Mouse (Mus musculus) monocyte, adult 5-6 weeks (primary cell): ENCODE results near the gene Ankmy2. TPM values are rescaled to one million over a fixed set of nuclear protein-coding genes. Genes with fewer than 3 reads are reported as not detected.

Source experiments
- ATAC-seq: fragments of 153-309, 156-312 bp; replicated peaks from 2 replicates; pipeline ENCODE4 v1.8.0; 2017; ENCODE audit warnings: mild to moderate bottlenecking; ENCODE audit not compliant: low TSS enrichment, insufficient number of reproducible peaks, severe bottlenecking, poor library complexity, low FRiP score
- total RNA-seq: library from RNA; stranded (forward); fragments of 200-1000, 200-491, 200-594 nt; gene quantifications from 3 replicates; pipeline ENCODE4 v1.2.3, GENCODE M21; 2017

Gene Ankmy2
- total RNA-seq, result 21.5 to 27.7 TPM (median 27.3 TPM) in 3 replicates

DNA sequence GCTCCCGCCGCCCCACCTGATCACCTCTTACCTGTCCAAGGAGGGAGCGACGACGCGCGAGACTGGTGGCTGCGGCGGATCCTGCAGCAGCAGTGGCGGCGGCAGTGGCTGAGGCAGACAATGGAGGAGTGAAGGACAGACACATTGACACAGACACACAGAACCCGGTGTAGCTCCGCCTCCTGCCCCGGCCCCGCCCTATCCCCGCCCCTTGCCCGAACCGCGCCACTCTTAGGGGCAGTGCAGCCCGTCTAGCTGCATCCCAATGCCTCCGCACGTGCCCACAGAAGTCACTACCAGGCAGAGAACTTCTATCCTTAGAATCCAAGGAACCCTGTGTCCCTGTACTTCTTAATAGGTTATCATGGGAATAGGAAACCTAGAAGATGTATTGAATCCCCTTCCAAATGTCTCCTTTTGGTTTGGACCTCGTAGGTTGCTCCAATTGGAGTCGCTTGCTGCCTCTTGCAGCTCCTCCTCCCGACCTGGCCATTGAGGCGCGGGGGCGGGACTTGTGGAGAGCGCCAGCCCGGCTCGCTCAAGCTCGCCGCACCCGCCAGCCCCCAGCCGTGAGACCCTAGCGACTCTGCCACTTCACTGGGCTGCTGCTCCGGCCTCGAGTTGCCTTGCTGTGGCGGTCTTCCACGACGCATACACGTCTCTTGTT lies at the start of gene Ankmy2:
Ankmy2 (plus strand) TSS at position 478 of the 667 bp plus-strand sequence.
- peak; percentile 78 for ATAC-seq

GRCm38 (mm10) chr12:36108442-36108841 lies 48.5 kb upstream of the Ankmy2 start:
- no peak for ATAC-seq

DNA sequence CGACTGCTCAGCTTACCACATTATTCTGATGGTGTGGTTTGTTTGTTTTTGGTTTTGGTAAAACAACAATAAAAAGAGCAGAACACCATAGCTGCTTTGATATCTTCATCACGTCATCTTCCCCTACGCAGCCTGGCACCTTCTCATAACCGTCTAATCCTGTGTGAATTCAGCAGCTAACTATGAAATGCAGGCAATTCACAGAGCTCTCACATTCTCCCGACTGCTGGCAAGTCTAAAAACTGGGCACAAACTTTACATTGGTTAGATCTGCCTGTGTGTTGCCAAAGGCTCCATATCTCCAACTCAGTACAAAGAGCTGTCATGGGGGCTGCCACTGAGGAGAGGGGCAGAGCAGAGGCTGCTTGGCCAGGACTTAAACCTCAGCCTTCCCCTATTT lies 46.5 kb upstream of the Ankmy2 start:
- ATAC-seq, result no peak

DNA sequence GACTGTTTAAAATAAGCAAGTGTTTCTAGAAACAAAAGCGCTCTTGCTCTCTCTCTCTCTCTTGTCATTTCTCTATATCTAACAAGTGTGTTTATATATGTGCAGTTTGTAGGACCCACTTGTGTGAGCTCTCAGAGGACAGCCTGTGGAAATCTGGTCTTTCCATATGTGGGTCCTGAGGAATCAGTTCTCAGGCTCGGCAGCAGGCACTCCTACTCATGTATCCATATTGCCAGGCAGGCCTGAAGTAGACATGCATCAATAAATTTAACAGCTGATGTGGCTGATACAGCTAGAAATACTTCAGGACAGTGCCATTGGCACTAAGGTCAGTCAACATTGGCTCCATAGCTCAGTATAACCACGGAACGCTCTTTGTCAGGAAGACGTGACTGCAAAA lies 45.8 kb upstream of the Ankmy2 start:
- no peak for ATAC-seq

DNA sequence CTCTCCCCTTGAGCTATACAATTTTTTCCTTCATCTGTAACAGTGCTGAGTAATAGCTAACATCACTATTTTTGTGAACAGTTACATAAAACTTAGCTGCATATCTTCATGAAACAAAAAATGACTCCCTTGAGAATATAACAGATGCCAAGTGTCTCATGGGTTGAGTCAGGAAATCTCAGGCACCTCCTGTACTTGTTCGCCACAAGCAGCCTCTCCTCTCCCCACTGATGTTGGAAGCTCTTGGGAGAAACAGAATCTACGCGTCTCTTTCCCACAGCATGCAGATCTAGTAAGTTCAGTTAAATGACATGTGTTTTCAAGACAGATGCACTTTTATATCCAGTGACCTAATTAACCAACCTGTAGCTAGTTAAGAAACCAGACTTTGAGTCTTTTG lies 44.8 kb upstream of the Ankmy2 start:
- no peak for ATAC-seq

- no peak; the same call in 1 of the 2 replicates for ATAC-seq
Observed at GRCm38 (mm10) chr12:36117161-36117560, 39.8 kb upstream of the Ankmy2 start.

DNA sequence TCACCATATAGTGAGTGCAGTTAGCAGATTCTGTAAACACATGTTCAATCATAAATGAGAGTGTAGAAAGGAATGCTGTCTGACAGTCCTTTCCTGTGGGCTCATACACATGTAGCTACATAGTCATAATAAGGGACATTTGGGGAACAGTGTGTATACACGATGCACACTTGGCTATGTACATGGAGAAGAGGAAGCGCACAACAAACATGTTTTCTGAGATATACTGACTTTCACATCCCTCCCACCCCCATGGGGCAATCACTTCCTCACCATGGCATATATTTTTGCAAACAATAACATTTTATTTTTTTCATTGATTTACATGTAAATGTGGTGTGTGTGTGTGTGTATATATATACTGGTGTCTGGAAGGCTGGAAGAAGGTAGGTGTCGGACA lies 37.7 kb upstream of the Ankmy2 start:
- peak; percentile 75 for ATAC-seq

- no peak for ATAC-seq
Observed at GRCm38 (mm10) chr12:36126049-36126448, 30.9 kb upstream of the Ankmy2 start.

DNA sequence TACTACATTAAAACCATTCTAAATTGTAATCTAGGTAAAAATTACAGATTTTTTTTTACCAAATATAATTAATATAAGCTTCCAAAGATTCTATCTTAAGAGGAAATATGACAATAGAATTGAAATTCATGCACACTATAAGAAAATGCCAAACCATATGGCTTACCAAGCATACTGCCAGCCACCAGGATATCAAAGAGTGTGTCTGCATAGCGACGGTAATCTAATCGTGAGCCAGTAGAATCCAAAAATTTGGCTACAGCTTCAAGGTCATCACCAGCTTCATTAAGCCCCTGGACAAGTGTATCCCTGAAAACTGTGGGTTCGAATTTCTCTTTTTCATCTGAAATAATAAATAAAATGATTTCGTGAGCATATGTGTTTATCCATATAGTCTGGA lies 27.1 kb upstream of the Ankmy2 start:
- ATAC-seq, result no peak

GRCm38 (mm10) chr12:36132254-36132653 lies 24.7 kb upstream of the Ankmy2 start:
- no peak for ATAC-seq

GRCm38 (mm10) chr12:36132668-36133067 lies 24.2 kb upstream of the Ankmy2 start:
- ATAC-seq, result no peak

DNA sequence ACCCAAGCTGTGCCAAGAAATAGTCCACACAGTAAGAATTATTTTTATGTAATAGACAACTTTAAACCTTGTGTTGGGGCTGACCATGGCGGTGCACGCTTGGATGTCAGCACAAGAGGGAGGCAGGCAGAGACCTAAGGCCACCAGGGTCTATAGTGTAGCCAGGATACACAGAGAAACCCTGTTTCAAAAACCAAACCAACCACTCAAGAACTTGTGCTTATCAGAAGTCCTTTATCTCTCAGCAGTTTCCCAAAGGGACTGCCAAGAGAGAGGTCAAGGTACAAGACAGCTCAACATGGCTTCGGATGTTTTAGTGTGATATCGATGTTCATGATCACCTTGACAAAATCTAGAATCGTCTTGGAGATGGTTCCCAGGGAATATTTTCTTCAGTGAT lies 23.4 kb upstream of the Ankmy2 start:
- ATAC-seq, result no peak

DNA sequence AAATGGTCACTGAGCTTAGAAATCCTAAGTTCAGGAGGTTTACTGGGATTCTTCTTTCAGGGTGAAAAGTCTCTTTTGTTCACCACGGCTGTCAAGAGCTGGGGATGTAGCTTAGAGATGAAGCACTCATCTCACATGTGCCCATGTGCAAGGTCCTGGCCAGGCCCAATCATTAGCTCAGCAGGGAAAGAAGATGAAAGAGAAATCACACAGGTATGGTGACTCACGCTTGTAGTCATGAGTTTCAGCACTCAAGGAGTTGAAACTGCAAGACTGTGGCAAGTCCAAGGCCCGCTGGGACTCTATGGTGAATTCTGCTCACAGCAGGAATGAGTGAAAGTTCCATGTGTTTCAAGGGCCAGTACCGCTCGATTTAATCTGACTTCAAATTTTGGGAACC lies 22.8 kb upstream of the Ankmy2 start:
- no peak for ATAC-seq

GRCm38 (mm10) chr12:36135409-36135808 lies 21.5 kb upstream of the Ankmy2 start:
- ATAC-seq, result no peak

DNA sequence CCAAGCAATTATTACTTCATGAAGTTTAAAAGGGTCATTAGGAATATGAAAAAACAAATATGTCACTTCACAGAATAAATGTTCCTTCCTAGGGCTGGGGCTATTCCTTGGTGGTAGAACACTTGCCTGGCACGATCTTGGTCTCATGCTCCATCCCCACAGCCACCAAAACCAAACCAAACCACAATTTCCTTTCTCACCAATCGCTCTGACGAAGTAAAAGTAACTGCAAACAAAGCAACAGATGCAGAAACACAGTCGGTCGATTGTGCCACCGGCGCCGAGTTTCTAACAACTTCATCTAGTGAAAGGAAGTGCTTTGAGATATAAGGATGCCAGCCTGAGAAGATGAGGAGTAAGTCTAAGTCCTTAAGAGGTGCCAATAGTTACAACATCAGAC lies 20.6 kb upstream of the Ankmy2 start:
- 0 out of 2 replicates have a peak, but pooled peaks have one; percentile 41 for ATAC-seq

DNA sequence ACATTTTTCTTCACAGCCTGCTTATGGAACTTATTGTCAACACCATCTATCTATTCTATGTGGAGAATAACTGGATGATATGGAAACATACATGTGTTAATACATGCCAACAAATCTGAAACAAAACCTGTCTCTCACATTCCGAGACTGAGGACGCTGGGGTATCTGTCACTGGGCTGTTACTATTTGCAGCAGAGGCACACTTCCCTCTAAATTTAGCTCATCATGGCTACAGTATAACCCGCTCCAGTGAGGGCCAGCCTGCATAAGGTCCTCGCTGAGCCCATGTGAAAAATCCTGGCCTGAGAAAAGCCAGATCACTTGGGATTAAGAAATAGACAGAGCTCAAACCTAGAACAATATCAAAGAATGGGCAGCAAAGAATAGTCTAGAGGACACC lies 19.7 kb upstream of the Ankmy2 start:
- no peak for ATAC-seq

GRCm38 (mm10) chr12:36140401-36140800 lies 16.5 kb upstream of the Ankmy2 start:
- ATAC-seq, result no peak

- ATAC-seq, result no peak
Observed at GRCm38 (mm10) chr12:36146230-36147011, 10.5 kb upstream of the Ankmy2 start.

GRCm38 (mm10) chr12:36150265-36150664 lies 6.6 kb upstream of the Ankmy2 start:
- no peak for ATAC-seq

- no peak for ATAC-seq
Observed at GRCm38 (mm10) chr12:36150737-36151136, 6.2 kb upstream of the Ankmy2 start.
